Mouse (Mus musculus) limb, embryonic 11.5 days (tissue): ENCODE data around the gene Ephb2. TPM values are rescaled to one million over a fixed set of nuclear protein-coding genes. Genes with fewer than 3 reads are reported as not detected.
A peak's percentile ranks its signal among the peaks of the same experiment; 100 is the strongest.

Experiments used
- ATAC-seq: fragments of 200-750 bp; cut with Nextera tagmentation; 2 replicates; pipeline ENCODE4 v1.8.0; 2017; ENCODE audit warnings: low read depth; ENCODE audit not compliant: insufficient number of reproducible peaks, low FRiP score, low TSS enrichment
- DNase-seq: peaks from one replicate; pipeline ENCODE4 v3.0.0-alpha.2; 2015; ENCODE audit warnings: low spot score
- H3K27ac ChIP-seq: fragments of 300-500 bp; sonication (generic); replicated peaks from 2 replicates; pipeline ENCODE4 v1.5.1; 2014; ENCODE audit warnings: low read depth, mild to moderate bottlenecking, low read length
- H3K27me3 ChIP-seq: fragments of 300-500 bp; sonication (generic); 2 replicates; pipeline ENCODE4 v1.6.1; 2014; ENCODE audit warnings: mild to moderate bottlenecking, low read length, mixed read lengths; ENCODE audit not compliant: control insufficient read depth, insufficient read depth
- H3K36me3 ChIP-seq: fragments of 300-500 bp; sonication (generic); 2 replicates; pipeline ENCODE4 v1.6.1; 2014; ENCODE audit warnings: mild to moderate bottlenecking, low read length, moderate library complexity, mixed read lengths; ENCODE audit not compliant: control insufficient read depth, insufficient read depth
- H3K4me1 ChIP-seq: fragments of 300-500 bp; sonication (generic); 2 replicates; pipeline ENCODE4 v1.6.1; 2014; ENCODE audit warnings: low read length, mixed read lengths; ENCODE audit not compliant: control insufficient read depth, insufficient read depth
- H3K4me2 ChIP-seq: fragments of 300-500 bp; sonication (generic); 2 replicates; pipeline ENCODE4 v1.6.1; 2014; ENCODE audit warnings: low read depth, mild to moderate bottlenecking, moderate library complexity; ENCODE audit not compliant: severe bottlenecking
- H3K4me3 ChIP-seq: fragments of 300-500 bp; sonication (generic); 2 replicates; pipeline ENCODE4 v1.5.1; 2014; ENCODE audit warnings: low read depth, low read length
- H3K9ac ChIP-seq: fragments of 300-500 bp; sonication (generic); 2 replicates; pipeline ENCODE4 v1.6.1; 2014; ENCODE audit warnings: mild to moderate bottlenecking, low read length
- H3K9me3 ChIP-seq: fragments of 300-500 bp; sonication (generic); 2 replicates; pipeline ENCODE4 v1.6.1; 2016; ENCODE audit warnings: low read length; ENCODE audit not compliant: control insufficient read depth
- WGBS: fragments of 180-500 bp; shearing (Covaris S2); extraction: QIAGEN DNeasy Blood & Tissue Kit; methylation state at CpG from one replicate; pipeline ENCODE4 v1.1.7; 2014; 5-methylcytosine and 5-hydroxymethylcytosine counted together
- polyA plus RNA-seq: library from polyadenylated mRNA; unstranded; fragments of >200 nt; fragmentation: Nextera tagmentation; extraction: Ambion mirVana; gene quantifications from 2 replicates; pipeline ENCODE4 v1.2.1, GENCODE M21; 2014

Ephb2 gene
- polyA plus RNA-seq, 1 experiment from 2014 or later: 12.5 TPM

DNA sequence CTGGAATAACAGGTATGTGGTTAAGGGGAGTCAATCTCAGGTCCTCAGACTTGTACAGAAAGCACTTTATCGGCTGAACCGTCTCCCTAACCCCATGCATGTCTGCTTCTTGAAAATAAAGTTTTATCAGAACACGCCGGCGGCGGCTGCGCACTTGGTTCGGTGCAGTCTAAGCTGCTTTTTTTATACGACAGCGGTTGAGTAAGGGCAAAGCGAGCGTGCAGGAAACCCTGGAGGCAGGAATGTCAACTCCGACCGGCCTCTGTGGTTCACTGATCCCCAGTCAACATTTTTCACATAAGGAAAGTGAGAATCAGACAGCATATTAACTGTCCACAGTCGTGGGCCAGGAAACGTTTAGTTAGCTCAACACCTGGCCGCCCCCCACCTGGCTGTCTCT, 111.1 kb downstream of the Ephb2 start:
- Histone ChIP-seq H3K4me1 (peaks cover 19% of the 10 kb centered on the region), H3K4me2 (no peak overlapping the region)
- 56% methylated on average over 17 of the region's 17 CpGs for WGBS

DNA sequence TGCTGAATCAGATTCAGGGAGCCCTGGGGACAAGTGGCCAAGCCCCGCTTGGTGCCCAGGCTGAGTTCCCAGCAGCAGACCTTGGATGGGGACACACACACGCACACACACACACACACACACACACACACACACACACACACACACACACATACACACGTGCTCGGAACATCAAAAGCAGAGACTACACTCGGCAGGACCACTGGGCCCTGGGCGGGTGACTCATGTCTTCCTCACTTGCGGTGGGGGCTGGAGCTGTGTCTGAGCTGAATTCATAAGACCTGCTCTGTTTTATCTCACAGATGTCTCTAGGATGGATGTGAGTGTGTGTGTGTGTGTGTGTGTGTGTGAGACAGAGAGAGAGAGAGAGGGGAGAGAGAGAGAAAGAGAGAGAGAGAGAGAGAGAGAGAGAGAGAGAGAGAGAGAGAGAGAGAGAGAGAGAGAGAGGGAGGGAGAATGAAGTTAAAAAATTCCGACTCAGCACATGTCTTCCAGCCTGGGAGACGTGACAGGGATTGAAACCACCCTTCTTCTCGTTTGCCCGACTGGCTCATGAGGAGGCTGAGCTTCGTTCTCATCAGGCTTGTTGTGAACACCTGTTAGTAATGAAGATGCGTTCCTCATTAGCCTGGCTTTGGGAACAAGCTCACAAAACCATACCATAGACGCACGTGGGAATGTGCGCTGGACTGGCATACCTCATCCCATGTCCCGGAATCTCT, 113.3 kb downstream of the Ephb2 start:
- Histone ChIP-seq H3K27ac (no peak overlapping the region), H3K4me3 (no peak overlapping the region), H3K4me2 (no peak overlapping the region), H3K4me1 (peaks cover 19% of the 10 kb centered on the region), H3K9me3 (no peaks in the 10 kb centered on the region), H3K27me3 (no peaks in the 10 kb centered on the region), H3K9ac (no peak overlapping the region), H3K36me3 (no peaks in the 10 kb centered on the region)
- 39% methylated on average over 16 of the region's 17 CpGs for WGBS
- ATAC-seq (no peak), DNase-seq (no peak)

More for the DNA sequence above, 111.1 kb downstream of the Ephb2 start:
- ATAC-seq (no peak), DNase-seq (peak; percentile 65)
- no peaks in the 10 kb centered on the region for H3K9me3 ChIP-seq
- no peaks in the 10 kb centered on the region for H3K36me3 ChIP-seq
- no peaks in the 10 kb centered on the region for H3K27me3 ChIP-seq
- no peak overlapping the region for H3K9ac ChIP-seq
- no peak overlapping the region for H3K4me3 ChIP-seq
- 0 out of 2 replicates have a peak overlapping the region, but pooled peaks have one; percentile 14 for H3K27ac ChIP-seq

DNA sequence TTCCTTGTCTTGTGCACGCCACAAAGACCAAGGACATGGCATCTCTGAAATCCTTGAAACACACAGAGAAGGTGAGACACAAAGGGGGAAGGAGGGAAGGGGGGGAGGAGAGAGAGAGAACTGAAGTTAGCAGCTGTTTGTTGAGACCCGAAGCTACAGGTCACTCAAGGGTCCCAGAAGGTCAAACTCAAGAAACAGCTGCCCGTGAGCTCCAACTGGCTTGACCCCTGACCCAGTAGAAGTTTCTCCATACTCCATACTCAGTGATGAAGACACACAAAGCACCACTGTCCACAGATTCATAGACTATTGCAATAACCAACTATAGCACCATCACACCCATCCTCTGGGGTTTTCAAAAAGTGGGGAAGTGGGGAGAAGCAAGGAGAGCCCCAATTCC, 113.9 kb downstream of the Ephb2 start:
- H3K27me3 ChIP-seq: no peaks in the 10 kb centered on the region
- 54% methylated on average over 3 of the region's 3 CpGs for WGBS
- ATAC-seq (no peak), DNase-seq (no peak)
- no peak overlapping the region for H3K4me2 ChIP-seq
- no peaks in the 10 kb centered on the region for H3K9me3 ChIP-seq
- H3K4me3 ChIP-seq: no peak overlapping the region
- H3K4me1 ChIP-seq: peaks cover 18% of the 10 kb centered on the region
- H3K36me3 ChIP-seq: no peaks in the 10 kb centered on the region
- H3K27ac ChIP-seq: no peak overlapping the region
- H3K9ac ChIP-seq: no peak overlapping the region

GRCm38 (mm10) chr4:136720025-136720424, 115.8 kb downstream of the Ephb2 start:
- Histone ChIP-seq H3K9me3 (no peaks in the 10 kb centered on the region), H3K27ac (no peak overlapping the region), H3K4me3 (no peak overlapping the region), H3K4me2 (no peak overlapping the region), H3K4me1 (peaks cover 14% of the 10 kb centered on the region), H3K27me3 (no peaks in the 10 kb centered on the region), H3K9ac (no peak overlapping the region), H3K36me3 (no peaks in the 10 kb centered on the region)
- DNase-seq (no peak), ATAC-seq (no peak)
- 90% methylated on average over 9 of the region's 9 CpGs for WGBS

- no peak overlapping the region for H3K4me3 ChIP-seq
- ATAC-seq: no peak
- peaks cover 9% of the 10 kb centered on the region; the same call in 1 of the 2 replicates for H3K4me1 ChIP-seq
- 90% methylated on average over 14 of the region's 14 CpGs for WGBS
- H3K9ac ChIP-seq: no peak overlapping the region
- H3K27ac ChIP-seq: no peak overlapping the region
- no peak overlapping the region for H3K4me2 ChIP-seq
- H3K27me3 ChIP-seq: no peaks in the 10 kb centered on the region
- no peak for DNase-seq
- H3K36me3 ChIP-seq: no peaks in the 10 kb centered on the region
- H3K9me3 ChIP-seq: no peaks in the 10 kb centered on the region
Measured at GRCm38 (mm10) chr4:136718193-136718986, 117.4 kb downstream of the Ephb2 start.

DNA sequence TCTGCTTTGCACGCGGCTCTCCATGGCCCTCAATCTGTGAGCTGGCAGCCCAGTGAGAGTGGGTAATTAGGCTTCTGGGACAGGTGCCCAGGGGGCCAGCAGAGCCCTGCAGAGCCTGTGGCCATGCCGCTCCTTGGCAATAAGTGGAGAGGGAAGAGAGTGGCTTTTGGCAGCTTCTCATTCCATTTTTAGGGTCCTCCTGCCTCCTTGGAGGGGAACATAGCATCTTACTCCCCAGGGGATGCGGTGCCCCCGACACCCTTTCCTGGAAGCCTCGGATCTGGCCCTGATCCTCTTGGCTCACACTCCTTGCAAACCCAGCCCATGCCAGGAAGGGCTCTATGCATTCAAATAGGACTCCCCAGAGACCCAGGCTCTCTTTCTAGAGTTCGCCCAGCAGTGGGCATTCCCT, 119.2 kb downstream of the Ephb2 start:
- Histone ChIP-seq H3K27me3 (no peaks in the 10 kb centered on the region), H3K9me3 (no peaks in the 10 kb centered on the region), H3K4me2 (no peak overlapping the region), H3K4me1 (peaks cover 5% of the 10 kb centered on the region; the same call in 1 of the 2 replicates), H3K36me3 (no peaks in the 10 kb centered on the region), H3K27ac (no peak overlapping the region), H3K4me3 (no peak overlapping the region), H3K9ac (no peak overlapping the region)
- ATAC-seq (no peak), DNase-seq (no peak)
- WGBS: 88% methylated on average over 7 of the region's 7 CpGs

GRCm38 (mm10) chr4:136714530-136714929, 121.3 kb downstream of the Ephb2 start:
- H3K27ac ChIP-seq: no peak overlapping the region
- 29% methylated on average over 6 of the region's 6 CpGs for WGBS
- no peak overlapping the region for H3K4me2 ChIP-seq
- no peak for ATAC-seq
- no peaks in the 10 kb centered on the region for H3K27me3 ChIP-seq
- no peaks in the 10 kb centered on the region for H3K36me3 ChIP-seq
- peaks cover 5% of the 10 kb centered on the region; the same call in 1 of the 2 replicates for H3K4me1 ChIP-seq
- DNase-seq: peak; percentile 35
- no peaks in the 10 kb centered on the region for H3K9me3 ChIP-seq
- H3K9ac ChIP-seq: no peak overlapping the region
- H3K4me3 ChIP-seq: no peak overlapping the region

- ATAC-seq: no peak
- Histone ChIP-seq H3K4me2 (no peak overlapping the region), H3K27ac (no peak overlapping the region), H3K9me3 (no peaks in the 10 kb centered on the region), H3K36me3 (no peaks in the 10 kb centered on the region), H3K9ac (no peak overlapping the region), H3K27me3 (no peaks in the 10 kb centered on the region), H3K4me1 (peaks cover 5% of the 10 kb centered on the region; the same call in 1 of the 2 replicates), H3K4me3 (no peak overlapping the region)
- 92% methylated on average over 7 of the region's 7 CpGs for WGBS
- no peak for DNase-seq
Measured at GRCm38 (mm10) chr4:136713889-136714288, 121.9 kb downstream of the Ephb2 start.
